Mouse (Mus musculus) MEL (cell line): ENCODE results near the gene Myh9. TPM values are rescaled to one million over a fixed set of nuclear protein-coding genes. Genes with fewer than 3 reads are reported as not detected.

Experiments used
- DNase-seq: peaks from one replicate; pipeline ENCODE4 v3.0.0; 2011; ENCODE audit warnings: low read depth, low spot score
- H3K27ac ChIP-seq: 2 replicates; pipeline ENCODE4 v1.5.1; 2012; ENCODE audit warnings: low read depth, mild to moderate bottlenecking, control low read depth, low read length, moderate library complexity; ENCODE audit not compliant: control insufficient read depth
- H3K27me3 ChIP-seq, 2 experiments: fragments of 150-350 bp in 1 of 2; sonication (generic) in 1 of 2; 2 replicates each; pipeline ENCODE4 v1.6.1; 2012; ENCODE audit warnings: low read length in 2 of 2, mild to moderate bottlenecking in 2 of 2, improper control_type of control experiment in 1 of 2, moderate library complexity in 1 of 2; ENCODE audit not compliant: insufficient read depth in 2 of 2, control insufficient read depth in 1 of 2
- H3K36me3 ChIP-seq, 2 experiments: 2 replicates each; pipeline ENCODE4 v1.6.1; 2012 to 2014; ENCODE audit warnings: low read length in 2 of 2, improper control_type of control experiment in 1 of 2, inconsistent platforms in 1 of 2, mild to moderate bottlenecking in 1 of 2; ENCODE audit not compliant: insufficient read depth in 2 of 2, control insufficient read depth in 1 of 2
- H3K4me1 ChIP-seq, 2 experiments: fragments of 150-350 bp in 1 of 2; sonication (generic) in 1 of 2; 2 replicates each; pipeline ENCODE4 v1.6.1; 2012; ENCODE audit warnings: low read length in 2 of 2, improper control_type of control experiment in 1 of 2, mild to moderate bottlenecking in 1 of 2; ENCODE audit not compliant: insufficient read depth in 2 of 2, control insufficient read depth in 1 of 2
- H3K4me3 ChIP-seq, 2 experiments: fragments of 150-350 bp in 1 of 2; sonication (generic) in 1 of 2; 2 replicates each; pipeline ENCODE4 v1.5.1; 2012; ENCODE audit warnings: low read depth in 2 of 2, low read length in 2 of 2, mild to moderate bottlenecking in 2 of 2, moderate library complexity in 2 of 2, control low read depth in 1 of 2, improper control_type of control experiment in 1 of 2; ENCODE audit not compliant: control insufficient read depth in 1 of 2, insufficient read depth in 1 of 2
- H3K79me2 ChIP-seq: 2 replicates; pipeline ENCODE4 v1.6.1; 2012; ENCODE audit warnings: mild to moderate bottlenecking, low read length, moderate library complexity; ENCODE audit not compliant: control insufficient read depth, poor library complexity, insufficient read depth
- H3K9ac ChIP-seq: 2 replicates; pipeline ENCODE4 v1.6.1; 2012; ENCODE audit warnings: low read depth, mild to moderate bottlenecking, control low read depth, low read length, moderate library complexity; ENCODE audit not compliant: control insufficient read depth, poor library complexity, severe bottlenecking
- H3K9me3 ChIP-seq: fragments of 150-350 bp; sonication (generic); replicated peaks from 2 replicates; pipeline ENCODE4 v1.6.1; 2012; ENCODE audit warnings: mild to moderate bottlenecking, low read length, improper control_type of control experiment, moderate library complexity; ENCODE audit not compliant: insufficient read depth
- CHD2 ChIP-seq: IDR thresholded peaks from 2 replicates; pipeline ENCODE4 v1.6.1; 2011; ENCODE audit warnings: low read length, improper control_type of control experiment
- CTCF ChIP-seq, 3 experiments: IDR thresholded peaks in 2 of 3; conservative IDR thresholded peaks in 1 of 3; 2 replicates each; pipeline ENCODE4 v1.5.1; 2011 to 2012; ENCODE audit warnings: low read length in 3 of 3, low read depth in 2 of 3, mild to moderate bottlenecking in 2 of 3, improper control_type of control experiment in 1 of 3, inconsistent platforms in 1 of 3, mixed read lengths in 1 of 3, moderate library complexity in 1 of 3; ENCODE audit not compliant: control insufficient read depth in 1 of 3, insufficient read depth in 1 of 3, poor library complexity in 1 of 3, severe bottlenecking in 1 of 3
- EP300 ChIP-seq, 2 experiments: IDR thresholded peaks; 2 replicates each; pipeline ENCODE4 v1.6.1; 2011; ENCODE audit warnings: improper control_type of control experiment in 2 of 2, low read length in 2 of 2, low read depth in 1 of 2, mild to moderate bottlenecking in 1 of 2
- ETS1 ChIP-seq: IDR thresholded peaks from 2 replicates; pipeline ENCODE4 v1.6.1; 2012; ENCODE audit warnings: low read depth, mild to moderate bottlenecking, inconsistent platforms, low read length, improper control_type of control experiment, moderate library complexity
- GABPA ChIP-seq: IDR thresholded peaks from 2 replicates; pipeline ENCODE4 v1.6.1; 2012; ENCODE audit warnings: low read depth, mild to moderate bottlenecking, inconsistent platforms, low read length, improper control_type of control experiment, moderate library complexity
- JUND ChIP-seq: IDR thresholded peaks from 2 replicates; pipeline ENCODE4 v1.6.1; 2011; ENCODE audit warnings: low read depth, mild to moderate bottlenecking, improper control_type of control experiment, low read length
- KAT2A ChIP-seq: conservative IDR thresholded peaks from 2 replicates; pipeline ENCODE4 v1.6.1; 2012; ENCODE audit warnings: low read depth, low read length, improper control_type of control experiment, inconsistent platforms
- MAFK ChIP-seq: IDR thresholded peaks from 2 replicates; pipeline ENCODE4 v1.6.1; 2011; ENCODE audit warnings: low read depth, mild to moderate bottlenecking, low read length, improper control_type of control experiment, borderline replicate concordance
- MAZ ChIP-seq: IDR thresholded peaks from 2 replicates; pipeline ENCODE4 v1.6.1; 2012; ENCODE audit warnings: low read depth, mild to moderate bottlenecking, inconsistent platforms, low read length, improper control_type of control experiment
- NELFE ChIP-seq: IDR thresholded peaks from 2 replicates; pipeline ENCODE4 v1.6.1; 2011; ENCODE audit warnings: low read depth, low read length, improper control_type of control experiment
- NRF1 ChIP-seq: IDR thresholded peaks from 2 replicates; pipeline ENCODE4 v1.6.1; 2014; ENCODE audit warnings: low read depth, mild to moderate bottlenecking, inconsistent platforms, low read length, improper control_type of control experiment, moderate library complexity; ENCODE audit not compliant: poor library complexity, insufficient read depth, severe bottlenecking
- POLR2AphosphoS2 ChIP-seq: IDR thresholded peaks from 2 replicates; pipeline ENCODE4 v1.6.1; 2011; ENCODE audit warnings: low read length, improper control_type of control experiment
- RAD21 ChIP-seq: IDR thresholded peaks from 2 replicates; pipeline ENCODE4 v1.6.1; 2011; ENCODE audit warnings: mild to moderate bottlenecking, low read depth, low read length, improper control_type of control experiment
- RCOR1 ChIP-seq: IDR thresholded peaks from 2 replicates; pipeline ENCODE4 v1.6.1; 2012; ENCODE audit warnings: low read depth, mild to moderate bottlenecking, inconsistent platforms, low read length, improper control_type of control experiment
- ZC3H11A ChIP-seq: IDR thresholded peaks from 2 replicates; pipeline ENCODE4 v1.6.1; 2012; ENCODE audit warnings: low read depth, mild to moderate bottlenecking, inconsistent platforms, low read length, improper control_type of control experiment
- ZMIZ1 ChIP-seq: IDR thresholded peaks from 2 replicates; pipeline ENCODE4 v1.6.1; 2012; ENCODE audit warnings: low read depth, mild to moderate bottlenecking, inconsistent platforms, low read length, improper control_type of control experiment, moderate library complexity
- polyA plus RNA-seq, 2 experiments: library from polyadenylated mRNA; stranded (reverse) in 1 of 2; unstranded in 1 of 2; fragments of >175 nt in 1 of 2; fragments of >200 nt in 1 of 2; gene quantifications; 2 replicates each; pipeline versions ENCODE4 v1.2.1 to v1.2.4; 2012; ENCODE audit warnings: low replicate concordance in 2 of 2, low read depth in 1 of 2; ENCODE audit not compliant: insufficient read length in 2 of 2, insufficient read depth in 1 of 2, missing spikeins in 1 of 2
- total RNA-seq: library from RNA; depleted of rRNA; stranded (reverse); fragments of 300-350 nt; gene quantifications from 2 replicates; pipeline ENCODE4 v1.2.3, GENCODE M21; 2012

The Myh9 gene
- total and polyA plus RNA-seq, 3 experiments, result 59.3 to 176 (median 158) TPM

- no peaks in the 10 kb centered on the region for H3K79me2 ChIP-seq
- no peaks in the 10 kb centered on the region for H3K4me1 ChIP-seq
- H3K9ac ChIP-seq, result no peak overlapping the region
- peaks cover 0 to 8% of the 10 kb centered on the region in 2 experiments; a peak in 2 of 4 replicates for H3K36me3 ChIP-seq
- DNase-seq, result no peak
- H3K4me3 ChIP-seq, result no peak overlapping the region
- no peaks in the 10 kb centered on the region for H3K27me3 ChIP-seq
- no peak for TF ChIP-seq RCOR1
- no peak for TF ChIP-seq ZC3H11A
- no peak for TF ChIP-seq POLR2AphosphoS2
- no peak for TF ChIP-seq CHD2
- TF ChIP-seq KAT2A, result no peak
- peak; percentile 75 for TF ChIP-seq MAFK
- TF ChIP-seq, all 39 proteins: peak for 1
- Histone ChIP-seq H3K9me3 (no peaks in the 10 kb centered on the region), H3K27ac (no peak overlapping the region)
Observed at GRCm38 (mm10) chr15:77790656-77791405, 51.1 kb downstream of the Myh9 start.

DNA sequence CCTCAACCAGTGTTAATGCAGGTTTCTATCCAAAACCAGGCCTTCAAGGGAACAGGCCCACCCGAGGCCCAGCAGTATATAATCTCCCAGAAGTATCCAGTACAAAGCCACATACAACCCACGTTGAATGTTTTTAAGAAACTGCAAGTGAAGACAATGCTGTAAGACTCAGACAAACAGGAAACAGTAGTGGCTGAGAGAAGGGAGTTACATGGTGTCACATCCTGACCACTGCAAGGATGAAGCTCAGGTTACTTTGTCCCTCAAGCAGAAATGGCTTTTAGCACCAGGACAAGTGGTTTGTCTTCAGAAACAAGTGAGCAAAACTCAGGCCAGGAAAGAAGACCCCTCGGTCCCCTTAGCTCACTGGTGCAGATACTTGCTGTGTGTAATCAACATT is 52.8 kb downstream of the Myh9 start:
- no peak overlapping the region for H3K9ac ChIP-seq
- no peaks in the 10 kb centered on the region for H3K27me3 ChIP-seq
- H3K9me3 ChIP-seq, result no peaks in the 10 kb centered on the region
- H3K4me1 ChIP-seq, result no peaks in the 10 kb centered on the region
- DNase-seq, result no peak
- TF ChIP-seq EP300 (IDR thresholded peaks at IDR 0.05; ENCODE audit: low read depth in 1 of 2, low read length in 2 of 2), result no peak
- TF ChIP-seq ETS1, result no peak
- no peak for TF ChIP-seq ZC3H11A
- TF ChIP-seq GABPA, result no peak
- TF ChIP-seq RAD21, result no peak
- no peak for TF ChIP-seq JUND
- no peak for TF ChIP-seq NRF1
- no peak for TF ChIP-seq CHD2
- no peak for TF ChIP-seq POLR2AphosphoS2
- no peak for TF ChIP-seq RCOR1
- no peak for TF ChIP-seq CTCF (IDR thresholded peaks at IDR 0.05 in 2 of 3, conservative IDR thresholded peaks at IDR 0.05 in 1 of 3; ENCODE audit: control insufficient read depth in 1 of 3, insufficient read depth in 1 of 3, low read depth in 2 of 3, low read length in 3 of 3, poor library complexity in 1 of 3, severe bottlenecking in 1 of 3)
- TF ChIP-seq NELFE, result no peak
- no peak for TF ChIP-seq MAZ
- TF ChIP-seq ZMIZ1, result no peak
- no peak overlapping the region for H3K4me3 ChIP-seq
- H3K27ac ChIP-seq, result no peak overlapping the region
- no peaks in the 10 kb centered on the region for H3K79me2 ChIP-seq
- peaks cover 0 to 7% of the 10 kb centered on the region in 2 experiments; a peak in 2 of 4 replicates for H3K36me3 ChIP-seq
